Mouse (Mus musculus): ENCODE data around the gene C330021F23Rik.

Gene C330021F23Rik

DNA sequence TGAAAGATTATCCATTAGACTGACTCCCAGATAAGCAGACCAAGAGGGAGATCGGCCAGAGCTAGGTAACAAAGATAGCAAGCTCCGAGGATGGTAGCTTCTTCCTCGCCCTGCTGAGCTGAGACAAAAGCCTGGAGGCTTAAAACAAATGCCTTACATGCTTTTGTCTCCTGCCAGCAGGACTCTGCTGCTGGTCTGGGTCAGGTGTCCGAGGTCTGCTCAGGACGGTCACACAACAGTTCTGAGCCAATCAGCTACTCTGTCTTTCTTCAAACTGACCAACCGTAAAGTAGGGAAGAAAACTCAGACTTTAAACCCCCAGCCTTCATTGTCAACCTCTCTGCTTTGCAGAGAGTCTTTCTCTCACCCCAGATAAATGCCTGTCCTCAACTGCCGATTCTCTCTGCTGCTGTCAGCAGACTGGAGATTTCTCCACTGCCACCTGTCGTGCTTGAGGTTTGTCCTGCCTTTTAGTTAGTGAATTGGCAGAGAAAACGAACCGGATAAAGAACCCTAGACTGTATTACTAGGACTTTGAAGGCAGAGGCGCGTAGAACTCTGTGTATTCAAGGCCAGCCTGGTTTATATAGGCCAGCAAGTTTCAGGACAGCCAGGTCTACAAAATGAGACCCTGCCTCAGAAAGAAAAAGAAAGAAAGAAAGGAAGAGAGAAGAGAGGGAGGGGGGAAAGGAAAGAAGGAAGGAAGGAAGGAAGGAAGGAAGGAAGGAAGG, at the start of gene C330021F23Rik:
TSS of gene C330021F23Rik (plus strand) at position 350 of the 731 bp plus-strand sequence.
- WGBS = 14% methylated on average over 12 of the region's 12 CpGs

DNA sequence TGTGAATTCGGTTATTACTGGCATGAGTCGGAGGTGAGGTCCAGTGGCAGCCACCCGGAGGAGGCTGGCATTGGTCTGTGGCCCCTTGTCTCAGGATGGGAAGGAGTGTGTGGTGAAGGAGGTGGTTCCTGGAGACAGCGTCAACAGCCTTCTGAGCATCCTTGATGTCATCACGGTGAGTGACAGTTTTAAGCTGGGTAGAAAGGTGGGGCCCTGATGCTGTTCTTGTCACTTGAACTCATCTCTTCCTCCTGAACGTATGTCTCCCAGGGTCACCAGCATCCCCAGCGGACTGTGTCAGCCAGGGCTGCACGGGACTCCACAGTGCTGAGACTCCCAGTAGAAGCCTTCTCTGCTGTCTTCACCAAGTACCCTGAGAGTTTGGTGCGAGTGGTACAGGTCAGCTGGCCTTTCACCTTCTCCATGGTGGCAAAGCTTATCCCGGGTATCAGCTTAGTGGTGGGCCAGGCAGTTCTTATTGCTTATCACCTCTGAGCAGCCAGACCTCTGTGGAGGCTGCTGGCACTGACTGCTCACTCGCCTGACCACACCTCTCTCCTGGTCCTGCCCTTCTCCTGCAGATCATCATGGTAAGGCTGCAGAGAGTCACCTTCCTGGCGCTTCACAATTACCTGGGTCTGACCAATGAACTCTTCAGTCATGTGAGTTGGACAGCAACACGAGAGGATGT, 45.6 kb upstream of the C330021F23Rik start:
- WGBS = 95% methylated on average over 13 of the region's 13 CpGs

DNA sequence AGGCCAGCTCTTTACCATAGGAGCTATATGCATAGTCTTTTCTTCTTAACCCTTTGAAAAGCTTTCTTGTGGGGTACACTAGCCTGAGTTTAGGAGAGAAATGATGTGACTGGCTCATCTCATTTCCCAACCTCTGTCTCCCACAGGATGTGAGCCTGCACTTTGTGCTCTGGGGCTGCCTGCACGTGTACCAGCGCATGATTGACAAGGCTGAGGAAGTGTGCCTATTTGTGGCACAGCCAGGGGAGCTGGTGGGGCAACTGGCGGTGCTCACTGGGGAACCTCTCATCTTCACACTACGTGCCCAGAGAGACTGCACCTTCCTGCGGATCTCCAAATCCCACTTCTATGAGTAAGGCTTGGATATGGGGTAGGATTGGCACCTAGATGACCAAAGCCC, 37.0 kb upstream of the C330021F23Rik start:
- WGBS = 84% methylated on average over 5 of the region's 5 CpGs

DNA sequence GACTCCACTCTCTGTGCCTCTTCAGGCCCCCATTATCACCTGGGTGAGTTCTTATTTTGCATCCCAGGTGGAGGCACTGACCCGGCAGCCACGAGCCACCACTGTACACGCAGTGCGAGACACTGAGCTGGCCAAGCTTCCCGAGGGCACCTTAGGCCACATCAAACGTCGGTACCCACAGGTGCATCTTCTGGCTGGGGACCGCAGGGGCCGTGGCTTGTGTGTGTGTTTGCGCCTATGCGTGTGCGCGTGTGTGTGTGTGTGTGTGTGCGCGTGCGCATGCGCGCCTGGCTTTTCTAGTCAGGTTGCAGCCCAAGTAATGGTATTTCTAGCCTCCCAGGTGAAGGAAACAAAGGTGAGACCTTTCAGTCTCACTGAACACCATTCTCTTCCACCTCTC, 35.9 kb upstream of the C330021F23Rik start:
- WGBS = 95% methylated on average over 18 of the region's 18 CpGs

DNA sequence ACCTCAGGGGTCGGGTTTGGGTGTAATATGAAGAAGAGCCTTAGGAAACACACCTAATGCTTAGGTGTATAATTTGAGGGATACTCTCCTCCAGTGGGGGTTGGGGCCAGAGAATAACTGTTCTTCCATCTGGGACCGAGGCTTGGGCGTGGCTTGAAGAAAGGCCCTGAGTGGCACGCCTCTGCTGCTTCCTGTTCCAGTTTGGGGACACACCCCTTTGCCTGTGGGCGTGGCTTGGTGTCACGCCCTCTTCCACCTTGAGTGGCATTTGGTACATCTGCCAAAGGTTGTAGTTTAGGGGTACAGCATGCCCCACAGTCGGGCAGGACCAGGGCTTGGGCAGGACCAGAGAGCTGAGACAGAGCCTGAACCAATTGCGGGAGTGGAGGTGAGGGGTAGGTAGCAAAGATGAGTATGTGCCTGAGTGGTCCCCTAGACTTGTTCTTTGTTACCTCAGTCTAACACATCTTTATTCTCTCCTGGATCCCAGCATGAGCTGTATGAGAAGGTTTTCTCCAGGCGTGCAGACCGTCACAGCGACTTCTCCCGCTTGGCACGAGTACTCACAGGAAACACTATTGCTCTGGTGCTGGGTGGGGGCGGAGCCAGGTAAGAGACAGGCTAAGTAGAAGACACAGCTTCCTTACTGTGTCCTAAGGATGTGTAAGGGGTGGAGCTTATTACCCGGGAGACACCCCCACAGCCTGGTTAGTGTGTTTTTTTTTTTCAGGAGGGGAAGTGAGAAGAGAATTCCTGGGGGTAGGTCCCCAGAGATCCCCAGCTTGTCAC, 31.5 kb upstream of the C330021F23Rik start:
- 70% methylated on average over 15 of the region's 15 CpGs for WGBS

DNA sequence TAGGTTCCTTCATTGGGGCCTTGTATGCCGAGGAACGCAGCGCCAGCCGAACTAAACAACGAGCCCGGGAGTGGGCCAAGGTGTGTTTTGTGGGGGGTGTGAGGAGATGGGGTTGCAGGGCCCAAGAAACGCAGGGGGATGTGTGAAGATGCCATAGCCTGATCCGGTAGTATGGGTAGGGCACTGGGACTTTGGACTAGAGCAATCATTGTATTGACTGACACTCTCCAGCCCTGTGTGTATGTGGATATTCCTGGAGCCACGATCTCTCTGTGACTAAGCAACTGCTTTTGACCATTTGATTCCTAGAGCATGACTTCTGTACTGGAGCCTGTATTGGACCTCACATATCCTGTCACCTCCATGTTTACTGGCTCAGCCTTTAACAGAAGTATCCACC, 30.9 kb upstream of the C330021F23Rik start:
- 95% methylated on average over 9 of the region's 9 CpGs for WGBS

DNA sequence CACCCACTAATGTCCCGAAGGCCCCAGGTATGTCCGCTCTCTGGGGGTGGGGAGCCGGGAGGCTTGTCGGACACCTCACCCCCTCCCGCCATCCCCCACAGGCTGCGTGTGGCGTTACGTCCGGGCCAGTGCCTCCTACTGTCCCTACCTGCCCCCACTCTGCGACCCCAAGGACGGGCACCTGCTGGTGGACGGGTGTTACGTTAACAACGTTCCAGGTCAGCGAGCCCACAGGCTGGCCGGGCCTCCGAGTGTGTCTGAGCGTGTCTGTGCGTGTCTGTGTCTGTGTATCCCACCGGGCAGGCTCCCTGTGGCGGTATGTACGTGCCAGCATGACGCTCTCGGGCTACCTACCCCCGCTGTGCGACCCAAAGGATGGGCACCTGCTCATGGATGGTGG, 30.1 kb upstream of the C330021F23Rik start:
- WGBS = 95% methylated on average over 26 of the region's 26 CpGs

DNA sequence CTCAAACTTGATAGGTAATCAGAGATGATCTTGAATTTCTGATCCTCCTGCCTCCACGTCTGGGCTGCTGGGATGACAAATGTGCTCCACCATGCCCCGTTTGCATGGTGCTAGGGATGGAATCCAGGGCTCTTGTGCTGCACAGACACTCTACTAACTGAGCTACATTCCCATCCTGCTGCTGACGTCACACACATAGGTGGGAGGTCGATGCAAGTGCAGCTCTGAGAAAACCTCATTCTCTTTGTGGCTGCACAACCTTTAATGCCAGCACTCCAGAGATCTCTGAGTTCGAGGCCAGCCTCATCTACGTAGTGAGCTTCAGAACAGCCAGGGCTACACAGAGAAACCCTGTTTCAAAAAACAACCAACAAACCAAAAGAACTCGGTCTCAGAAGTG, 28.6 kb upstream of the C330021F23Rik start:
- WGBS = 79% methylated on average over 7 of the region's 7 CpGs

DNA sequence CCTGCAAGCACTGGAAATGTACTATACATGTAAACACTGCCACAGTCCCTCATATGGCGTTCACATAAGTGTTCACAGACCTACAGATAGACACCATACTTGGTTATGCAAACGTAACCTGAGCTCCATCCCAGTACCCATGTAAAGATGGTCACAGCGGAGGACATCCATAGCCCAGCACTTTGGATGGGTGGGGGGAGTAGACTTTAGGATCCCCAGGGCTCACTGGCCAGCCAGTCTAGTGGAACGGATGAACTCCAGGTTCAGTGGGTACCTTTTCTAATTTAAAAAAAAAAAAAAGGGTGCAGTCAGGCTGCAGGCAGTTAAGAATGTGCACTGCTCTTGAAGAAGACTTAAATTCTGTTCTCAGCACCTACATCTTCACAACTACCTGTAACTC, 27.7 kb upstream of the C330021F23Rik start:
- 96% methylated on average over 4 of the region's 4 CpGs for WGBS

DNA sequence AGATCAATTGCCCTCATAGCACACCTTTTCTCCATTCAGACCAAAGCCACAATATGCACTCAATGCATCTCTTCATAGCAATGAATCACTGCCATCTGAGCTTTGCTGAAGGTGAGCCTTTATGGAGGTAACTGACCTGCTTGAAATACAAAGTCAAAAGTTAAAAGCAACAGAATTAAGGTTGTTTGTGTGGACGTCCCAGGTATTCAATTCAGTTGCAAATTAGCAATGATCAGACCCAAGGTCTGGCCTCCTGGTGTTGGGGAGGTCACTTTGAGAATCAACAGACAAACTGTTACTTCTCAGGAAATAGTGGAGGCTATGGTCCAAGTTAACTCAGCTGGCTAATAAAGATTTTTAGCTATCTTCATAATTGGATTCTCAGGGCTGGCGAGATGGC, 21.3 kb upstream of the C330021F23Rik start:
- 96% methylated on average over 2 of the region's 2 CpGs for WGBS

DNA sequence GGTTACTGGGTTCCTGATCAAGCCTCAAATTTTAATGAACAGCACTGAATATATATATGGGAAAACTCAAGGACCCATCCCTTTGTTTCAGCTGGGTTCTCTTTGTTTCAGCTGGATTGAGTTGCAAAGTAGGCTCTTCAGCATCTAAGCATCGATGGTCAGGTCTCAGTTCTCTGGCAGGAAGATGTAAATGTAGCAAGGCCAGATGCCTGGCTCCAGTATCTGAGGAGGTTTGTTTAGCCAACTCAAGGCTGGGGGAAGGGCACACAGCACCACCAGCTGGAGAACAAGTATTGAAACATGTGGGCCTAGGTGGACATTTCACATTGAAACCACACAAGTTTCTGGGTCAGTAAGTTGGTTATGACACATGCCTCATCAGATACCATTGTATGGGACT, 15.6 kb upstream of the C330021F23Rik start:
- 69% methylated on average over 1 of the region's 1 CpGs for WGBS

DNA sequence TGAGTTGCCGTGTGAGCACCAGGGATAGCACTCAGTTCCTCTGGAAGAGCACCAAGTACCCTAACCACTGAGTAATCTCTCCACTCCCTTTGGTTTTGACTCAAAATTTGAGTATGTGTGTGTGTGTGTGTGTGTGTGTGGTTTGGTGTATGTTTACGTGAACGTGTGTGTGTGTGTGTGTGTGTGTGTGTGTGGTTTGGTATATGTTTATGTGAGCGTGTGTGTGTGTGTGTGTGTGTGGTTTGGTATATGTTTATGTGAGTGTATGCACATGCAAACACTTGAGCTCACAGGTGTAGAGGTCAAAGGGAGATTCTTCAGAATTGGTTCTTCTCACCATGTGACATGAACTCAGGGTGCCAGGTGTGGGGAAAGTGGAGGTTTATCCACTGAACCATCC, 11.7 kb upstream of the C330021F23Rik start:
- 57% methylated on average over 4 of the region's 4 CpGs for WGBS

DNA sequence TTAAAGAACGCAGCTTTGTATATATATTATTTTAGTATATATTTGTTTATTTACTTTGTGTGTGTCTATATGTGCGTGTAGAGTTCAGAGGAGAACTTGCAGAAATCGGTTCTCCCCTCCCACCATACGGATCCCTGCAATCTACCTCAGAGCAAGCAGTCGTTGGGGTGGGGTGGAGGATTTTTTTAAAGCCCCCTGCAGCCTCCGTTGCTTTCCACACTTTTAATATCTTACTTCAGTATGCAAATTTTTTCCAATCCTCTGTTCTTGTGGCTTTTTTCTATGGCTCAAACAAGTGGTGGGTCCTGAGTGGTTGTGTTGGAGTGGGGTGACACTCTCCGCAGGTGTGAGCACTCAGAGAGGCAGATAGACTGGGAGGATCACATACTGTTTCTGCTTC, 588 bp downstream of the C330021F23Rik start:
- WGBS = 25% methylated on average over 7 of the region's 7 CpGs

DNA sequence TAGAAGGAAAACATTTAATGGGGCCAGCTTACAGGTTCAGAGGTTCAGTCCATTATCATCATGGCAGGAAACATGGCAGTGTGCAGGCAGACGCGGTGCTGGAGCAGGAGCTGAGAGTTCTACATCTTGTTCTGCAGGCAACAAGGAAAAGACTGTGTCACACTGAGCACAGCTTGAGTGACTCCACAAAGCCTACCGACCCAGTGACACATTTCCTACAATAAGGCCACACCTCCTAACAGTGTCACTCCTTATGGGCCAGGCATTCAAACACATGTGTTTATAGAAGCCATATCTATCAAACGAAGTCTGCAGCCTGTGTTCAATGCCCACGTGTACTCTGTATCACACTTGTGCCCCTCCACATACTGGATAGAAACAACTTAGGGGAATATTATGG, 2.0 kb downstream of the C330021F23Rik start:
- WGBS = 85% methylated on average over 5 of the region's 5 CpGs

DNA sequence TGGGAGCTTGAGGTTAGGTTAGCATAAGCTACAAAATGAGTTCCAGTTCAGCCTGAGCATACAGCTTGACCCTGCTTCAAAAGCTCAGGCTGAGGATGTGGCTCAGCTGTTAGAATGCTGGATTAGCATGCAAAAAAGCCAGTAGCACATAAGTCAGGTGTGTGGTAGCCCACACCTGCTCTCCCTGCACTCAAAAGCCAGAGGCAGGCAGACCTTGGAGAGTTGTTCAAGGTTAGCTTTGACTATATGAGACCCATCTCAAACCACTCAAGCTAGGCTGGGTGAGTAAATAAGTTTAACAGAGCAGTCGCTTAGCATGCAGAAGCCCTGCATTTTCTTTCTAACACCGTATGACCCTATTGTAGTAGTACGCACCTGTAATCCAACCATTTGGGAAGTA, 6.8 kb downstream of the C330021F23Rik start:
- 91% methylated on average over 3 of the region's 3 CpGs for WGBS

DNA sequence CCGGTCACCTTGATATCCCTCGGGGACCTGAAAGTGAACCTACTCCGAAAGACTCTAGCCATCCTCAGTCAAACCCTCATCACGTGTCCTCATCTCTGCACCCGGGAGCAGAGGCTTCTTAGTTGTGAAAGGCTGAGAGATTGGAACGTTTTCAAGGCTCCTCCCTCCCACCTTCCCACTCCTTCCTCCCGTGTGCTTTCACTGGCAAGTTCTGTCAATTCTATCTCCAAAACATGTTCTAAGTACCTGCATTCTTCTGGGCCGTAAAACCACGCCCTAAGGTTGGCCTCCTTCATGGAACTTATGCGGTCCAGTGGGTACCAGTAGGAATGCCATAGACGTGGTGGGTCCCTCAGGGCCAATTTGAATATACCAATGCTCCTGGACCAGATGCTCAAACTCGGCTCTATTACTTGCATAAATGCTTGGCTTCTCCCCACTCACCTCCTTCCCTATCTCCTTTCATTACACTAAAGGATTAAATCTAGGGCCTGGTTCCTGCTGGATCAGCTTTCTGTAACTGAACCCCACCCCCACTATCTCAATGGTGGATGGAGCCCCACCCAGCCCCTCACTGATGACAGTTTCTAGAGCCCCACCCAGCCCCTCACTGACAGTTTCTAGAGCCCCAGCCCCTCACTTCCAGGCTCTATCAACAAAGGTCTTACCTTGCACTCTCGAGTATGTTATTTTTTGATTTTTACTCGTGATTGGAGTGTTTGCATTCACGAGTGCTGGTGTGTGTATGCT, 8.6 kb downstream of the C330021F23Rik start:
- 74% methylated on average over 15 of the region's 15 CpGs for WGBS

DNA sequence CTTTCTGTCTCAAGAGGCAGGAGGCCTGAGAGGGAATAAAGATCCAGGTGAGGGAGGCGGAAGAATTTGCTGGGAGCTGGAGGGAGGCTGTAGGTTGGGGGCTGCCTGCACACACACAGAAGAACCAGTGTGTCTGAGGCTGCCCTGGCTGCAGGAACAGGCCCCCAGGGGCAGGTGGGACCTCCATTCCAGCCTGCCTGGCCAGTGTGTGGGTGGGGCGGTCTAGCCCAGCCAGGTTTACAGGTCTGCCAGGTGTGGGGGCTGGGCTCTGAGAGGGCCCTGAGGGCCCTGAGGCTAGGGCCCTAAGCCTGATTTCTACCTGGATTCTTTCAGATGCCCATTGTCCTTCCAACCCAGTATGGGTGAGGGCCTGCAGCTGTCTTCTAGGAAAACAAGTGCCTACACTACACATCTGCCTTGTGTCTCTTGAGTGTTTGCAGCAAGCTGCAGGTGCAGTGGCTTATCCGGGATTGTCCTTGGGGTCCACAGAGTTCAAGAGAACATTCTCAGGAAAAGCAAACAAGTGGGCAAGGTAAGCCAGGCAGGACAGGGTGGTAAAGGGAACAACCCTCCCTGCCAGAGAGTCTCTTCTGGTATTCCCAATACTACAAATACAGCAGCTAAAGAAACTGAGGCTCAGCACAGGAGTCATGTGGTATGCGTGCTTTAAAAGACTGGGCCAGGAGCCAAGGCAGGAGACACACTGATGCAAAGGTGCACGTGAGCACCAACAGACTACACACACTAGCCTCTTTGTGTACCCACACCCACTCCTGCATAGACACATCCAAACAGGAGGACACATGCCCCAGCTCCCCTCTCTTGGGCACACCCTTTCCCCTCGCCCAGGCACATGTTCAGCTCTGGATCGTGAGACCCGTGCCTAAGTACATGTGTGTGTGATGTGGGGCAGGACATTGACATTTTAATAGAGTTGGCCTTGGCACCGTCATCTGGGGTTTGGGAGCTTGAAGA, 11.9 kb downstream of the C330021F23Rik start:
- WGBS = 83% methylated on average over 9 of the region's 9 CpGs

DNA sequence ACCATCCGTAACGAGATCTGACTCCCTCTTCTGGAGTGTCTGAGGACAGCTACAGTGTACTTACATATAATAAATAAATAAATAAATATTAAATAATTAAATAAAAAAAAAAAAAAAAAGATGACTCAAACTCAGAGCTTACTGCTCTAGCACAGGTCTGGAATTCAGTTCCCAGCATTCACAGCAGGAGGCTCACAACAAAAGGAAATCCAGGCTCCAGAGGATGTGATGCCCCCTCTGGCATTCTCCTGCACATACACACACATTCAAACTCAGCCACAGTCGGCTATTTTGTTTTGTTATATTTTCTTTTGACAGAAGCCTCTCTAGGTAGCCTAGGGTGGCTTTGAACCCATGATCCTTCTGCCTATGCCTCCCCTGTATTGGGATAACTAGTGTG, 14.2 kb downstream of the C330021F23Rik start:
- 84% methylated on average over 3 of the region's 3 CpGs for WGBS

DNA sequence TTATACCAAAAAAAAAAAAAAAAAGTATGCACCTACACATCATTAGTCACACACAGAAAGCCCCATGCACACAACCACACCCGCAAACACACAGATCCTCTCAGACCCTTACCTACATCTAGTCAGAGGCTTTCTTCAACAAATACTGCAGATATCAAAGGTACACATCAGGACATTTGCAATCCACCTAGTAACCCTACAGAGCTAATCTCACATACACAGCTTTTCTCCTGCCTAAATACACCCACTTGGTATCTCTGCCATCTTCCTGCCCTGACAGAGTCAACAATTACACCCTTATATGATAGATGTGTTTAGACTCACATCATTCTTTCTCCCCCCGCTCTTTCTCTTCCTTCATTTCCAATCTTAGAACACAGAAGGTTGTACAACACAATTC, 18.7 kb downstream of the C330021F23Rik start:
- WGBS = 90% methylated on average over 2 of the region's 2 CpGs

DNA sequence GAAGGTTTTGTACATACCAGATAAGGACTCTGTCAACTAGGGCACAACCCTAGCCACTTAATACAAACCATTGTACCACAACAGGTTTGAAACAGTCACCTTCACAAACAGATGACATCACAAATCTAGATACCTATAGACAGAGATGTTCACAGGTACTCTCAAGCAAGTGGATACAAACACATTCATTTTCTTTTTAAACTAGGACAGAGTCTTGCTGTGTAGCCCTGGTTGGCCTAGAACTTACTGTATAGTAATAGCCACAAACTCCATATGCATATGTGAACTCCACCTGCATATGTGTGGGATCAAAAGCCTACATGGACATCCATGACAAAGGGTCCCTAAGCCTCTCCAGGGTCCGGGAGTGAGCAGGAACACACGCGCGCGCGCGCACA, 19.2 kb downstream of the C330021F23Rik start, which contains the start of gene Camsap3:
TSS of gene Camsap3 (plus strand) at position 301 of the 398 bp plus-strand sequence.
- WGBS = 5% methylated on average over 7 of the region's 7 CpGs
